19 mouse cellular contexts compared by ENCODE assay signal in genomic region chr4:134754941-134755340, GRCm38 (mm10). TPM values are rescaled to one million over a fixed set of nuclear protein-coding genes. Genes with fewer than 3 reads are reported as not detected.
DNase-seq lines count a peak whose midpoint lies in the region; ATAC-seq and TF ChIP-seq lines count a peak whose summit lies in the region.
"Had no signal": no experiment of that assay in that cellular context is flagged by ENCODE, and none has a peak within 500 bp of the region (broad histone marks: within the 10 kb centered on the region; RNA-seq: fewer than 3 reads in every experiment).

No protein-coding gene starts in this region.

- no peak for DNase-seq in heart, postnatal 0 days (ENCODE audit: low spot score)
- no peak for DNase-seq in heart, postnatal 25 days (ENCODE audit: low spot score)
- DNase-seq in stomach, postnatal 0 days (ENCODE audit: low spot score), result no peak
- no peak for DNase-seq in limb, embryonic 10.5 days (ENCODE audit: low spot score)
- no peak for DNase-seq in urinary bladder, adult 2 months (ENCODE audit: low spot score)
- DNase-seq in cerebellum, adult 9-11 months, result no peak
- DNase-seq: adrenal gland, adult 2 months; cerebellum, adult 2 months; cerebellum, postnatal 36 days; forebrain, postnatal 0 days; gastrocnemius, postnatal 36 days; heart, postnatal 10 days; kidney, adult 11 months had no signal

- no peaks in the 10 kb centered on the region for H3K9me3 ChIP-seq in heart, postnatal 0 days (replicated peaks; ENCODE audit: control insufficient read depth, low read length)
- no peaks in the 10 kb centered on the region for H3K9me3 ChIP-seq in stomach, embryonic 16.5 days (replicated peaks; ENCODE audit: control insufficient read depth, low read length)
- H3K9me3 ChIP-seq in stomach, postnatal 0 days (ENCODE audit: control insufficient read depth, low read length), result no peaks in the 10 kb centered on the region
- no peaks in the 10 kb centered on the region for H3K9me3 ChIP-seq in limb, embryonic 10.5 days (replicated peaks)
- H3K9me3 ChIP-seq: G1E; hindbrain, embryonic 12.5 days; limb, embryonic 15.5 days; midbrain, embryonic 13.5 days had no signal

- H3K79me2 ChIP-seq in macrophage (ENCODE audit: inconsistent target), result peaks cover 82% of the 10 kb centered on the region

- no peak for TF ChIP-seq EP300 in heart, postnatal 0 days (IDR thresholded peaks at IDR 0.05; ENCODE audit: low read depth)
- no peak for TF ChIP-seq EP300 in stomach, postnatal 0 days (optimal IDR thresholded peaks at IDR 0.05)

- TF ChIP-seq CTCF in heart, postnatal 0 days (IDR thresholded peaks at IDR 0.05; ENCODE audit: low read depth), result no peak
- no peak for TF ChIP-seq CTCF in stomach, postnatal 0 days (IDR thresholded peaks at IDR 0.05; ENCODE audit: low read depth)

- H3K4me2 ChIP-seq in heart, postnatal 0 days (ENCODE audit: low read depth, low read length), result no peak overlapping the region
- H3K4me2 ChIP-seq in stomach, embryonic 16.5 days (ENCODE audit: low read depth, low read length), result no peak overlapping the region
- no peak overlapping the region for H3K4me2 ChIP-seq in stomach, postnatal 0 days (replicated peaks; ENCODE audit: low read depth)
- H3K4me2 ChIP-seq: hindbrain, embryonic 12.5 days; limb, embryonic 15.5 days; midbrain, embryonic 13.5 days had no signal

- H3K27me3 ChIP-seq in heart, postnatal 0 days (ENCODE audit: control insufficient read depth, insufficient read depth, low read length), result no peaks in the 10 kb centered on the region
- H3K27me3 ChIP-seq in stomach, embryonic 16.5 days (ENCODE audit: control insufficient read depth, insufficient read depth, low read length), result no peaks in the 10 kb centered on the region
- H3K27me3 ChIP-seq in stomach, postnatal 0 days (ENCODE audit: control insufficient read depth, insufficient read depth, low read length), result no peaks in the 10 kb centered on the region
- no peaks in the 10 kb centered on the region for H3K27me3 ChIP-seq in limb, embryonic 10.5 days (ENCODE audit: low read depth, poor library complexity, severe bottlenecking)
- H3K27me3 ChIP-seq: hindbrain, embryonic 12.5 days; limb, embryonic 15.5 days; midbrain, embryonic 13.5 days had no signal

- H3K27ac ChIP-seq in heart, postnatal 0 days (ENCODE audit: low read depth), result no peak overlapping the region
- peak overlapping the region; percentile 12; the same call in 1 of the 2 replicates for H3K27ac ChIP-seq in stomach, embryonic 16.5 days (ENCODE audit: low read length)
- H3K27ac ChIP-seq in stomach, postnatal 0 days (replicated peaks), result no peak overlapping the region
- peak overlapping the region; percentile 12; the same call in 1 of the 2 replicates for H3K27ac ChIP-seq in limb, embryonic 10.5 days
- H3K27ac ChIP-seq in macrophage, result 0 out of 2 replicates have a peak overlapping the region, but pooled peaks have one; percentile 10
- H3K27ac ChIP-seq: hindbrain, embryonic 12.5 days; limb, embryonic 15.5 days had no signal

- H3K4me1 ChIP-seq in heart, postnatal 0 days (ENCODE audit: control insufficient read depth, insufficient read depth), result peaks cover 26% of the 10 kb centered on the region
- peaks cover 42% of the 10 kb centered on the region for H3K4me1 ChIP-seq in stomach, embryonic 16.5 days (ENCODE audit: control insufficient read depth, insufficient read depth, low read length)
- H3K4me1 ChIP-seq in stomach, postnatal 0 days (replicated peaks; ENCODE audit: control insufficient read depth, insufficient read depth), result peaks cover 2% of the 10 kb centered on the region
- peaks cover 90% of the 10 kb centered on the region for H3K4me1 ChIP-seq in limb, embryonic 10.5 days

- intact Hi-C loops in heart, postnatal 25 days (cut with DNase I), result no loop called here

- H3K4me3 ChIP-seq in heart, postnatal 0 days (ENCODE audit: low read depth, low read length), result no peak overlapping the region
- H3K4me3 ChIP-seq in stomach, embryonic 16.5 days (replicated peaks; ENCODE audit: low read length), result no peak overlapping the region
- no peak overlapping the region for H3K4me3 ChIP-seq in stomach, postnatal 0 days (ENCODE audit: low read depth, low read length)
- H3K4me3 ChIP-seq in limb, embryonic 10.5 days, result no peak overlapping the region
- no peak overlapping the region for H3K4me3 ChIP-seq in macrophage (ENCODE audit: inconsistent target)
- H3K4me3 ChIP-seq: hindbrain, embryonic 12.5 days; limb, embryonic 15.5 days; midbrain, embryonic 13.5 days had no signal

- 70% methylated on average over 13 of the region's 13 CpGs for WGBS in heart, postnatal 0 days
- WGBS in stomach, embryonic 16.5 days, result 73% methylated on average over 13 of the region's 13 CpGs
- 66% methylated on average over 13 of the region's 13 CpGs for WGBS in stomach, postnatal 0 days
- 75% methylated on average over 13 of the region's 13 CpGs for WGBS in limb, embryonic 10.5 days
- WGBS in macrophage (ENCODE audit: missing documents), result 83% methylated on average over 13 of the region's 13 CpGs

- 0 out of 2 replicates have a peak overlapping the region, but pooled peaks have one; percentile 16 for H3K9ac ChIP-seq in heart, postnatal 0 days (replicated peaks; ENCODE audit: low read depth, low read length)
- H3K9ac ChIP-seq in stomach, embryonic 16.5 days (ENCODE audit: low read length), result no peak overlapping the region; the same call in 1 of the 2 replicates
- no peak overlapping the region for H3K9ac ChIP-seq in stomach, postnatal 0 days (ENCODE audit: low read length)
- H3K9ac ChIP-seq: forebrain, postnatal 0 days; hindbrain, embryonic 12.5 days; limb, embryonic 15.5 days; midbrain, embryonic 13.5 days had no signal

- peaks cover 11% of the 10 kb centered on the region; the same call in 1 of the 2 replicates for H3K36me3 ChIP-seq in heart, postnatal 0 days (replicated peaks; ENCODE audit: control insufficient read depth, insufficient read depth, low read length)
- H3K36me3 ChIP-seq in stomach, embryonic 16.5 days (ENCODE audit: control insufficient read depth, insufficient read depth, low read length), result no peaks in the 10 kb centered on the region
- peaks cover 4% of the 10 kb centered on the region for H3K36me3 ChIP-seq in stomach, postnatal 0 days (ENCODE audit: control insufficient read depth, insufficient read depth, low read length)
- no peaks in the 10 kb centered on the region for H3K36me3 ChIP-seq in limb, embryonic 10.5 days
- H3K36me3 ChIP-seq in macrophage (ENCODE audit: inconsistent target), result peaks cover 34% of the 10 kb centered on the region; the same call in 1 of the 2 replicates
- H3K36me3 ChIP-seq: hindbrain, embryonic 12.5 days; midbrain, embryonic 13.5 days had no signal

- no peak for ATAC-seq in heart, postnatal 0 days (ENCODE audit: insufficient read depth, low read depth)
- no peak for ATAC-seq in stomach, embryonic 16.5 days (ENCODE audit: insufficient read depth, low FRiP score)
- no peak for ATAC-seq in stomach, postnatal 0 days (ENCODE audit: low FRiP score, low TSS enrichment)
- ATAC-seq: forebrain, postnatal 0 days; midbrain, embryonic 13.5 days had no signal

RNA-seq across cellular contexts. Expression of gene Ldlrap1, which starts 12.9 kb away (rescaled TPM):
- 9.4 and 31.8 TPM in 2 replicates for total RNA-seq in heart, postnatal 0 days (2014; rRNA removed; ENCODE audit: low replicate concordance)
- 11.6 and 12.3 TPM in 2 replicates for polyA plus RNA-seq in heart, postnatal 0 days (2015; fragmentation: Nextera tagmentation; extraction: Ambion mirVana)
- total RNA-seq in heart, postnatal 25 days (2021), result 10 to 100 TPM; 14.1 to 15.5 TPM
- 25.6 and 26.7 TPM in 2 replicates for polyA plus RNA-seq in stomach, embryonic 16.5 days (2015; fragmentation: Nextera tagmentation; extraction: Ambion mirVana)
- polyA plus RNA-seq in stomach, postnatal 0 days (2015; fragmentation: Nextera tagmentation; extraction: Ambion mirVana), result 18.8 and 19.5 TPM in 2 replicates
- 14.4 and 20.4 TPM in 2 replicates for polyA plus RNA-seq in limb, embryonic 10.5 days (2016; fragmentation: Nextera tagmentation; extraction: Ambion mirVana)
- total RNA-seq in macrophage (2018; cell fraction: chromatin; rRNA removed), result 100 to 1,000 TPM in 4 of 26 experiments, 10 to 100 TPM in 21, 1 to 10 TPM in 1; 5.4 to 129 (median 41.6) TPM
- 10 to 100 TPM; 12.3 to 48.8 (median 35.4) TPM for total RNA-seq in macrophage (2018; cell fraction: cytosol; rRNA removed)
- total RNA-seq in macrophage (2018; cell fraction: nucleus; rRNA removed), result 10 to 100 TPM in 25 of 26 experiments, 1 to 10 TPM in 1; 7.2 to 92.8 (median 27.8) TPM
- polyA plus RNA-seq in macrophage (2018), result 34.2 to 76.5 TPM (median 43.1 TPM) in 3 replicates
- 17.9 and 21.4 TPM in 2 replicates for polyA plus RNA-seq in urinary bladder, adult 2 months (2012; rRNA removed)

RNA-seq across cellular contexts. Expression of gene Man1c1, which starts 50.9 kb away (rescaled TPM):
- total RNA-seq in heart, postnatal 0 days (2014; rRNA removed; ENCODE audit: low replicate concordance), result 14.8 and 21.2 TPM in 2 replicates
- polyA plus RNA-seq in heart, postnatal 0 days (2015; fragmentation: Nextera tagmentation; extraction: Ambion mirVana), result 3.8 TPM in 2 replicates
- total RNA-seq in heart, postnatal 25 days (2021), result 10 to 100 TPM; 21.0 to 25.0 TPM
- polyA plus RNA-seq in stomach, embryonic 16.5 days (2015; fragmentation: Nextera tagmentation; extraction: Ambion mirVana), result 1.3 and 1.6 TPM in 2 replicates
- polyA plus RNA-seq in stomach, postnatal 0 days (2015; fragmentation: Nextera tagmentation; extraction: Ambion mirVana), result 1.5 TPM in 2 replicates
- polyA plus RNA-seq in limb, embryonic 10.5 days (2016; fragmentation: Nextera tagmentation; extraction: Ambion mirVana), result 1.6 and 2.0 TPM in 2 replicates
- 100 to 1,000 TPM in 17 of 26 experiments, 10 to 100 TPM in 9; 23.6 to 264 (median 114) TPM for total RNA-seq in macrophage (2018; cell fraction: chromatin; rRNA removed)
- total RNA-seq in macrophage (2018; cell fraction: cytosol; rRNA removed), result 100 to 1,000 TPM in 12 of 26 experiments, 10 to 100 TPM in 14; 38.4 to 182 (median 88.7) TPM
- 100 to 1,000 TPM in 21 of 26 experiments, 10 to 100 TPM in 5; 58.9 to 299 (median 132) TPM for total RNA-seq in macrophage (2018; cell fraction: nucleus; rRNA removed)
- 82.3 to 124 TPM (median 103 TPM) in 3 replicates for polyA plus RNA-seq in macrophage (2018)
- 7.3 and 12.7 TPM in 2 replicates for polyA plus RNA-seq in urinary bladder, adult 2 months (2012; rRNA removed)
- polyA plus RNA-seq: G1E had no signal

Comparison
In these comparisons a context has a peak if more than half of its experiments do, and no peak if none do; other contexts are left out.
1. H3K27ac ChIP-seq: peak in stomach, embryonic 16.5 days (single experiment), limb, embryonic 10.5 days (single experiment) and macrophage (single experiment); none in heart, postnatal 0 days (single experiment) and stomach, postnatal 0 days (single experiment).